Mouse (Mus musculus) neural tube, embryonic 15.5 days (tissue): ENCODE measurements around the gene Swsap1. TPM values are rescaled to one million over a fixed set of nuclear protein-coding genes. Genes with fewer than 3 reads are reported as not detected.

Experiments used
- ATAC-seq: fragments of 200-750 bp; cut with Nextera tagmentation; 2 replicates; pipeline ENCODE4 v1.8.0; 2017; ENCODE audit warnings: mild to moderate bottlenecking, moderate TSS enrichment, moderate library complexity; ENCODE audit not compliant: low FRiP score
- H3K27ac ChIP-seq: fragments of 300-500 bp; sonication (generic); replicated peaks from 2 replicates; pipeline ENCODE4 v1.5.1; 2015; ENCODE audit warnings: mild to moderate bottlenecking, inconsistent platforms
- H3K27me3 ChIP-seq: fragments of 300-500 bp; sonication (generic); replicated peaks from 2 replicates; pipeline ENCODE4 v1.6.1; 2015; ENCODE audit warnings: inconsistent platforms
- H3K36me3 ChIP-seq: fragments of 300-500 bp; sonication (generic); 2 replicates; pipeline ENCODE4 v1.6.1; 2015; ENCODE audit warnings: inconsistent platforms
- H3K4me1 ChIP-seq: fragments of 300-500 bp; sonication (generic); 2 replicates; pipeline ENCODE4 v1.6.1; 2015; ENCODE audit warnings: inconsistent platforms
- H3K4me2 ChIP-seq: fragments of 300-500 bp; sonication (generic); 2 replicates; pipeline ENCODE4 v1.6.1; 2015; ENCODE audit warnings: inconsistent platforms, mild to moderate bottlenecking, moderate library complexity
- H3K4me3 ChIP-seq: fragments of 300-500 bp; sonication (generic); replicated peaks from 2 replicates; pipeline ENCODE4 v1.5.1; 2015; ENCODE audit warnings: mild to moderate bottlenecking, inconsistent platforms
- H3K9ac ChIP-seq: fragments of 300-500 bp; sonication (generic); replicated peaks from 2 replicates; pipeline ENCODE4 v1.6.1; 2015; ENCODE audit warnings: mild to moderate bottlenecking, inconsistent platforms
- H3K9me3 ChIP-seq: fragments of 300-500 bp; sonication (generic); replicated peaks from 2 replicates; pipeline ENCODE4 v1.6.1; 2016; ENCODE audit warnings: inconsistent platforms
- WGBS: fragments of 180-500 bp; shearing (Covaris S2); methylation state at CpG from one replicate; pipeline ENCODE4 v1.1.7; 2015; ENCODE audit warnings: mixed read lengths; 5-methylcytosine and 5-hydroxymethylcytosine counted together
- polyA plus RNA-seq: library from polyadenylated mRNA; unstranded; fragments of >200 nt; fragmentation: Nextera tagmentation; extraction: Ambion mirVana; gene quantifications from 2 replicates; pipeline ENCODE4 v1.2.1, GENCODE M21; 2015

Gene Swsap1
- polyA plus RNA-seq, 1 experiment from 2014 or later = 10.8 TPM

GRCm38 (mm10) chr9:21976626-21977175, 21.1 kb downstream of the Swsap1 start:
- Histone ChIP-seq H3K36me3 (no peaks in the 10 kb centered on the region), H3K4me1 (no peaks in the 10 kb centered on the region), H3K9ac (no peak overlapping the region), H3K27me3 (no peaks in the 10 kb centered on the region), H3K4me2 (no peak overlapping the region), H3K9me3 (no peaks in the 10 kb centered on the region), H3K4me3 (no peak overlapping the region), H3K27ac (no peak overlapping the region)
- WGBS = 90% methylated on average over 10 of the region's 10 CpGs
- no peak for ATAC-seq

GRCm38 (mm10) chr9:21977331-21977730, 21.8 kb downstream of the Swsap1 start:
- Histone ChIP-seq H3K27me3 (no peaks in the 10 kb centered on the region; the same call in 1 of the 2 replicates), H3K4me3 (no peak overlapping the region), H3K4me1 (no peaks in the 10 kb centered on the region), H3K27ac (no peak overlapping the region), H3K36me3 (no peaks in the 10 kb centered on the region), H3K9me3 (no peaks in the 10 kb centered on the region), H3K9ac (no peak overlapping the region), H3K4me2 (no peak overlapping the region)
- ATAC-seq = no peak
- WGBS = 84% methylated on average over 5 of the region's 5 CpGs

DNA sequence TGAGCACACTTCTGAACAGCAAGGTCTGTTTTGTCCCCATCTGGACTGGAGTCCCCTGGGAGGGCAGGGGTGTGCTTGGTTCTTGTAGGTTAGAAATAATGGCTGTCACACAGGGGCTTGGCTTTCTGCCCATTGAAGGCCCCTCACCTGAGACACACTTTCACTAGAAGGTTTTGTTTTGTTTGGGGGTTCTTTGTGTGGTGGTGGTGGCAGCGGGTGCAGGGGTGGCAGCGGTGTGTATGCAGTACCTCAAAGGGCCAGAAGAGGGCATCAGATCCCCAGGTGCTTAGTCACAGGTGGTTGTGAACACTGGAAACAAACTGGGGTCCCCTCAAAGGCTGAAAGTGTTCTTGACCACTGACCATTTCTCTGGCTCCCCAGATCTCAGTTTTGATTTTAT, 22.4 kb downstream of the Swsap1 start:
- no peak overlapping the region for H3K4me2 ChIP-seq
- ATAC-seq = no peak
- no peaks in the 10 kb centered on the region for H3K4me1 ChIP-seq
- H3K27ac ChIP-seq = no peak overlapping the region
- no peaks in the 10 kb centered on the region for H3K9me3 ChIP-seq
- H3K9ac ChIP-seq = no peak overlapping the region
- no peak overlapping the region for H3K4me3 ChIP-seq
- no peaks in the 10 kb centered on the region for H3K36me3 ChIP-seq
- WGBS = 23% methylated on average over 2 of the region's 2 CpGs
- no peaks in the 10 kb centered on the region; the same call in 1 of the 2 replicates for H3K27me3 ChIP-seq

GRCm38 (mm10) chr9:21978398-21979128, 23.0 kb downstream of the Swsap1 start:
- 89% methylated on average over 4 of the region's 4 CpGs for WGBS
- no peak overlapping the region for H3K27ac ChIP-seq
- H3K4me3 ChIP-seq = no peak overlapping the region
- H3K4me1 ChIP-seq = no peaks in the 10 kb centered on the region
- no peaks in the 10 kb centered on the region; the same call in 1 of the 2 replicates for H3K27me3 ChIP-seq
- no peaks in the 10 kb centered on the region for H3K36me3 ChIP-seq
- ATAC-seq = no peak
- no peaks in the 10 kb centered on the region for H3K9me3 ChIP-seq
- H3K4me2 ChIP-seq = no peak overlapping the region
- H3K9ac ChIP-seq = no peak overlapping the region

DNA sequence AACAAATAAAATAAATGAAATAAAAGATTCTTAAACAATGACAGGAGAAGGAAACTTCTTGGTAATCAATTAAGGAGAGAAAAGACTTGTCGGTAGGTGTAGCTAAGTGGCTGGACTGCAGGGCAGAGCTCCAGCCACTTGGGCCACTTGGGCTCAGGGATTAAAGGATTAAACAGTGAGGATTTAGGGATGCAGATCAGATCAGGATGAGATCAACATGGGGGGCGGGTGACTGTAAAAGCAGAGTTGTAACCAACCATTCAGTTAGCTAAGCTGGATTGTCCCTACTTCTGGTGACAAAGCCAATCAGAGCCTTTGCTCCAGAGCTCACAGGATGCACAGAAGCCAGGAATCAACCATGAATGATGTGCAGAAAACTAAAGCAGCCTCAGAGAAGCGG, 28.4 kb downstream of the Swsap1 start:
- Histone ChIP-seq H3K4me2 (no peak overlapping the region), H3K4me1 (peaks cover 12% of the 10 kb centered on the region), H3K4me3 (no peak overlapping the region), H3K9ac (no peak overlapping the region), H3K9me3 (no peaks in the 10 kb centered on the region), H3K27ac (no peak overlapping the region), H3K27me3 (peaks cover 28% of the 10 kb centered on the region), H3K36me3 (no peaks in the 10 kb centered on the region)
- 32% methylated on average over 3 of the region's 3 CpGs for WGBS
- ATAC-seq = no peak

DNA sequence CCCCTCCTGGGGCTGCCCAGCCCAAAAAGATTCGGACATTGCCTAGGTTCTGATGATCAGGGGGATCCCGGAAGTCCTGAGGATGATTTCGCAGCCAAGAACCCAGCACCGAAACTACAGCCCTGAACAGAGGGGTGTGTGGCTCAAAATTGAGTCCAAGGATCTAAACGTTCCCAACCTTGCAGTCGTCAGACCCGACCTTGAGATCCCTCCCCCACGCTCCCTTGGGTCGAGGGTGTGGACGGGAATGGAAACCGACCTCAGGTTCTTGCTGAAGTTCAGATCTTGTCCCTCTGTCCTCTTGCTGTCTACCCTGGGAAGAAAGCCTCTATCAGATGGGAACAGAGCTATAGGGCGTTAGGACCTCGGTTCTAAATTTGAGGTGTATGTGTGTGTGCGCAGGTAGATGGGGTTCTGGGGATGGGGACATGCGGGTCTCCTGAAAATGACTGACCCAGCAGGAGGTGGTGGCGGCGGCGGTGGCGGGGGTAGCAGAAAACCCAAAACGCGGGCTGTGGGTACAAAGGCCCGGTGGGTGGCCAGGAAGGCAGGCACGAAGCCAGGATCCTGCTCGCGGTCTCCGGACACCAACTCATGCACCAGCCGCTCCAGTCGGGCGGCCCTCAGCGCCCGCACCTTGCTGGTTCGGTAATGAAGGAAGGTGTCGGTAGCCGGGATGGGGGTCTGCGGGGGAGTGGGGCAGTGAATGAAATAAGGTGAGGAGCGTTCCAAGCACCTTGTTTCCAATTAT, 32.2 kb downstream of the Swsap1 start:
- Histone ChIP-seq H3K9ac (0 out of 2 replicates have a peak overlapping the region, but pooled peaks have one; percentile 17), H3K9me3 (no peaks in the 10 kb centered on the region), H3K4me3 (peak overlapping the region; percentile 34), H3K27ac (no peak overlapping the region), H3K4me1 (peaks cover 25% of the 10 kb centered on the region), H3K36me3 (no peaks in the 10 kb centered on the region), H3K27me3 (peaks cover 61% of the 10 kb centered on the region), H3K4me2 (peak overlapping the region; percentile 62)
- WGBS = 11% methylated on average over 32 of the region's 36 CpGs
- ATAC-seq = no peak

- Histone ChIP-seq H3K27me3 (peaks cover 61% of the 10 kb centered on the region), H3K4me3 (peak overlapping the region; percentile 34), H3K4me1 (peaks cover 25% of the 10 kb centered on the region), H3K4me2 (peak overlapping the region; percentile 62), H3K9ac (peak overlapping the region; percentile 17), H3K9me3 (no peaks in the 10 kb centered on the region), H3K36me3 (no peaks in the 10 kb centered on the region), H3K27ac (no peak overlapping the region)
- WGBS = under 1% methylated on average over 32 of the region's 32 CpGs
- no peak for ATAC-seq
Observed at GRCm38 (mm10) chr9:21988421-21989101, 33.0 kb downstream of the Swsap1 start.

DNA sequence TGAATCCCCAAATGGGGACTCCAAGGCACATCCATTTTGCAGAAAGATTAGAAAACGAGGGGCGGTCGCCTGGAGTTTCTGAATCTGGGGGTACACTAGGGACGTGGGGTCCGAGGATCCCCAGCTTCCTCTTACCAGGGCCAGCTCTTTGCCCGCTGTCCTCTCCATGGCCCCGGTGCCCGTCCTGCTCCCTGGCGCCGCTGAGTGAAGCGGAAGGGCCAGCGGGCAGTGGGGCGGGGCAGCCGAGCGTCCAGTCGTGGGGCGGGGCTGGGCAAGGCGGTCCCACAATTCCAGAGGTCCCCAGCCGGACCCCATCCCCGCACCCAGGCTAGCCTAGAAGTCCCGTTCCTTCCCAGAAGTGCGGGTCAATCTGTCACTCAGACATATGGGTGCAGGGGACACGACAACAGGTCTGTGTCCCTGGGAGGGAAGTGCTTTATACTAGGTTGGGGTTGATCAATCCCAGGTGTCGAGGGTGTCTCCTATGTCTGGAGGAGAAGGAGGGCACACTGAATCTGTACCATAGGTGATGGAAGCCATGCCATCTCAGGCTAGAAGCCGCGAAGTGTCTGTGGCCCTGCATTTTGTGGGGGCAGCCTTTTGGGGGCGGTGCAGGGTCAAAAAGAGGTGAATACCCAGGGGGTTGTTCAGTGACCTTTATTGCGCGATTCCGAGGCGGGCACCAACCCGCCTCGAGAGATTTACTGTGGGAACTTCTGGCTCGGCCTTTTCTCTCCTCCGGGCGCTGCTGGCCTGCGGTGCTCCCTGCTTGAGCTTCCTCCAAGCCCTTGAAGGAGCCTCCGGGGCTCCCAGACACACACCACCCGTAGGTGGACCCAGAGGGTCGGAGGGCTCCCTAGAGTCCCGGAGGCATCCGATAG, 33.9 kb downstream of the Swsap1 start, which contains the start of gene Rgl3:
TSS of gene Rgl3 (minus strand) at position 217 of the 881 bp plus-strand sequence.
- no peaks in the 10 kb centered on the region for H3K9me3 ChIP-seq
- H3K27me3 ChIP-seq = peaks cover 61% of the 10 kb centered on the region
- peak; percentile 19; the same call in 1 of the 2 replicates for ATAC-seq
- WGBS = 1% methylated on average over 40 of the region's 42 CpGs
- H3K9ac ChIP-seq = peak within 1 kb of the TSS; percentile 17
- no peaks in the 10 kb centered on the region for H3K36me3 ChIP-seq
- H3K27ac ChIP-seq = no peak within 1 kb of the TSS
- peak within 1 kb of the TSS; percentile 62 for H3K4me2 ChIP-seq
- H3K4me1 ChIP-seq = peaks cover 25% of the 10 kb centered on the region
- peak within 1 kb of the TSS; percentile 34 for H3K4me3 ChIP-seq

DNA sequence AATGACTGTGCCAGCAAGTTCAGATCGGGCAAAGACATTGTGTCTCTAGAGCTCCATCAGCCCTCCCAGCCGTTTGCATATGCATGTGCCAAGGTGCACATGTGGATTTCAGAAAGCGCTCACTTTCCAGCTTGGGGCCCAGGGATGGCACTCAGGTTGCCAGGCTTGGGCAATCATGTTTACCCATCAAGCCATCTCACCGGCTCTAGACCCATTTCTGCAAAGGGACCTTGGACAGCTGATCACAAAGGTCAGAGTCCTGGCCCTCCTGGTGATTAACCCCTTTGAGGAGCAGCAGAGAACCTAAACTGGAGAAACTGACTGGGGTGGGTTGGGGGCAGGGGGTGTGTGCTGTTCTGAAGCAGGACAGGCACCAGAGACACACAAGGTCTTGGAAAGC, 36.7 kb downstream of the Swsap1 start:
- no peak for ATAC-seq
- 82% methylated on average over 4 of the region's 4 CpGs for WGBS

GRCm38 (mm10) chr9:21996178-21996867, 40.8 kb downstream of the Swsap1 start:
- no peak for ATAC-seq
- no peaks in the 10 kb centered on the region for H3K4me1 ChIP-seq
- H3K9me3 ChIP-seq = no peaks in the 10 kb centered on the region
- no peak overlapping the region for H3K4me2 ChIP-seq
- WGBS = 85% methylated on average over 3 of the region's 3 CpGs
- H3K36me3 ChIP-seq = no peaks in the 10 kb centered on the region
- H3K27me3 ChIP-seq = peaks cover 9% of the 10 kb centered on the region
- H3K4me3 ChIP-seq = no peak overlapping the region
- H3K27ac ChIP-seq = no peak overlapping the region
- no peak overlapping the region for H3K9ac ChIP-seq

More for the DNA sequence above, 36.7 kb downstream of the Swsap1 start:
- Histone ChIP-seq H3K4me1 (peaks cover 25% of the 10 kb centered on the region), H3K27ac (no peak overlapping the region), H3K27me3 (peaks cover 50% of the 10 kb centered on the region), H3K4me2 (no peak overlapping the region), H3K4me3 (no peak overlapping the region), H3K9me3 (no peaks in the 10 kb centered on the region), H3K9ac (no peak overlapping the region), H3K36me3 (no peaks in the 10 kb centered on the region)
